Mouse (Mus musculus): ENCODE data around the gene Alox15.

The Alox15 gene

DNA sequence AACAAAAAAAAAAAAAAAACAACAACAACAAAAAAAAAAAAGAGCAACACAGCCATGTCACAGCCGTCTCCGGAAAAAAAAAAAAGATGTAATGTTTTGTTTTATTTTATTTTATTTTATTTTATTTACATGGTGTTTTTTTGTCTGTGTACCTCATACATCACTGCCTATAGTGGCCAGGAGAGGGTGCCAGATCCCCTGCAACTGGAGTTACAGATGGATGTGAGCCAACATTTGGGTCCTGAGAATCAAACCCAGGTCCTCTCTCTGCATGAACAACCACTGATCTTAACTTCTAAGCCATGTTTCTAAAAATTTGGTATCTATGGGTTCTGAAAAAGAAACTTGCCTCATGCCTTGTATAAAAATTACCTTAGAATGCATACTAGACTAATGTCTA, 43.5 kb downstream of the Alox15 start:
- in situ Hi-C loops (cut with MboI, MseI) = no loop called here

DNA sequence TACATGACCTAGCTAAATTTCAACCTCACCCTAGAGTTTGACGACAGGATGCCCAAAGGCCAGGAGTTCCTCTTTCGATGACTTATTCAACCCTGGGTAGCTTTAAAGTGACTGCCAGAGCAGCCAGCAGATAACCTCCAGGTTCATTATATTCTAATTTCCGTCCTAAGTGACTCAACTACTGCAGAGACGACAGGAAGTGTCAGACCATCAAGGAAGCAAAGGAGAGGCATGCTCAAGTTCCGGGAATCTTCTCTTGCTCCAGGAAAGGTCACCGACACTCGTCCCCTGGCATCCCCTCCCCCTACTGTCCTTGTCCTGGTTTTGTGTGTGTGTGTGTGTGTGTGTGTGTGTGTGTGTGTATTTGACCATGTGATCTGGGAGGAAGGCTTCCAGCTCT, 45.7 kb downstream of the Alox15 start:
- in situ Hi-C loops (cut with MboI, MseI) = no loop called here

- in situ Hi-C loops (cut with MboI, MseI) = no loop called here
Measured at GRCm38 (mm10) chr11:70302293-70302692, 49.5 kb downstream of the Alox15 start.

- in situ Hi-C loops (cut with MboI, MseI) = no loop called here
Measured at GRCm38 (mm10) chr11:70297836-70298454, 53.9 kb downstream of the Alox15 start.

DNA sequence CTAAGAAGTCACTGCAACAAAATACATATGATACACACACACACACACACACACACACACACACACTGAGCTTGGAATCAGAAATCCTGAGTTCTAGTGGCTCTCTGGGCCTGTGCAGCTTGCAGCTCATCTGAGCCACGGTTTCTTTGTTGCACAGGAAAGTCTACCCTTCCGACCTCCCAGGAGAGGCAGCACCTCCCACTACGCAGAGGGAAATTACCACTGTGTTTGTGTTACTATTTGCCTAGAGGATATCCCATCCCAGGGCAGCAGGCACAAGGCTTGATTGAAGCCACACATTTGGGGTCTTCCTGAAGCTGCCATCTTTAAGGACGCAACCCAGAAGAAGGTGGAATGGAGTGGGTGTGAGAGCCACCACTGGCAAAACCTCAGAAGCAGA, 54.4 kb downstream of the Alox15 start:
- in situ Hi-C loops (cut with MboI, MseI) = no loop called here

Data from T-helper 2 cell (primary cell).